12 mouse cellular contexts compared by ENCODE assay signal in genomic region chr7:73614341-73614740, GRCm38 (mm10).
A peak's percentile ranks its signal among the peaks of the same experiment; 100 is the strongest.
DNase-seq lines count a peak whose midpoint lies in the region; ATAC-seq lines count a peak whose summit lies in the region.
"Had no signal": no experiment of that assay in that cellular context is flagged by ENCODE, and none has a peak within 500 bp of the region (broad histone marks: within the 10 kb centered on the region; RNA-seq: fewer than 3 reads in every experiment).

No protein-coding gene starts in this region.

- peaks cover 31% of the 10 kb centered on the region for H3K4me1 ChIP-seq in heart, embryonic 15.5 days (replicated peaks)
- H3K4me1 ChIP-seq in heart, embryonic 10.5 days: peaks cover 13% of the 10 kb centered on the region
- peaks cover 29% of the 10 kb centered on the region for H3K4me1 ChIP-seq in midbrain, embryonic 12.5 days
- peaks cover 27% of the 10 kb centered on the region for H3K4me1 ChIP-seq in midbrain, embryonic 11.5 days (ENCODE audit: control insufficient read depth, insufficient read depth, low read length)
- peaks cover 27% of the 10 kb centered on the region for H3K4me1 ChIP-seq in forebrain, embryonic 16.5 days (replicated peaks; ENCODE audit: control insufficient read depth, insufficient read depth, low read length)
- H3K4me1 ChIP-seq in stomach, embryonic 14.5 days (ENCODE audit: control insufficient read depth, insufficient read depth, low read length): peaks cover 16% of the 10 kb centered on the region

- 74% methylated on average over 4 of the region's 4 CpGs for WGBS in heart, embryonic 15.5 days
- 88% methylated on average over 4 of the region's 4 CpGs for whole genome bisulfite sequencing in heart, embryonic 10.5 days
- 93% methylated on average over 4 of the region's 4 CpGs for WGBS in midbrain, embryonic 12.5 days
- WGBS in midbrain, embryonic 11.5 days: 93% methylated on average over 4 of the region's 4 CpGs
- WGBS in forebrain, embryonic 16.5 days: 29% methylated on average over 4 of the region's 4 CpGs
- 88% methylated on average over 4 of the region's 4 CpGs for WGBS in stomach, embryonic 14.5 days

- no peak for DNase-seq in heart, embryonic 10.5 days (ENCODE audit: low spot score)
- no peak for DNase-seq in midbrain, embryonic 11.5 days (ENCODE audit: low spot score, missing footprints)
- DNase-seq in adrenal gland, postnatal 4 days (ENCODE audit: low spot score in 2 of 2): no peak
- DNase-seq in kidney, postnatal 4 days: no peak
- DNase-seq: kidney, adult 8-10 months; lung, adult 2 months; right cerebral cortex, postnatal 4 days; thymus, adult 2 months had no signal

- H3K27ac ChIP-seq in heart, embryonic 15.5 days: peak overlapping the region; percentile 11; the same call in 1 of the 2 replicates
- no peak overlapping the region for H3K27ac ChIP-seq in heart, embryonic 10.5 days
- peak overlapping the region; percentile 46; the same call in 1 of the 2 replicates for H3K27ac ChIP-seq in midbrain, embryonic 12.5 days (replicated peaks)
- H3K27ac ChIP-seq in midbrain, embryonic 11.5 days (ENCODE audit: low read depth, low read length): no peak overlapping the region
- H3K27ac ChIP-seq in forebrain, embryonic 16.5 days (ENCODE audit: low read length): peak overlapping the region; percentile 100
- H3K27ac ChIP-seq in stomach, embryonic 14.5 days (ENCODE audit: low read length): peak overlapping the region; percentile 73; the same call in 1 of the 2 replicates

- ATAC-seq in heart, embryonic 15.5 days (replicated peaks; ENCODE audit: insufficient number of reproducible peaks, insufficient read depth, low FRiP score, low read depth): no peak
- no peak for ATAC-seq in midbrain, embryonic 12.5 days (ENCODE audit: low FRiP score, low read depth)
- no peak for ATAC-seq in midbrain, embryonic 11.5 days (ENCODE audit: low FRiP score)
- no peak for ATAC-seq in forebrain, embryonic 16.5 days
- ATAC-seq in stomach, embryonic 14.5 days (ENCODE audit: insufficient number of reproducible peaks, insufficient read depth, low FRiP score, low read depth): no peak

- H3K27me3 ChIP-seq in heart, embryonic 15.5 days: no peaks in the 10 kb centered on the region
- no peaks in the 10 kb centered on the region for H3K27me3 ChIP-seq in heart, embryonic 10.5 days (ENCODE audit: insufficient read depth, poor library complexity, severe bottlenecking)
- no peaks in the 10 kb centered on the region for H3K27me3 ChIP-seq in midbrain, embryonic 12.5 days
- H3K27me3 ChIP-seq in midbrain, embryonic 11.5 days (ENCODE audit: control insufficient read depth, insufficient read depth, low read length): no peaks in the 10 kb centered on the region
- H3K27me3 ChIP-seq in forebrain, embryonic 16.5 days (replicated peaks; ENCODE audit: control insufficient read depth, insufficient read depth, low read length): no peaks in the 10 kb centered on the region
- H3K27me3 ChIP-seq in stomach, embryonic 14.5 days (ENCODE audit: control insufficient read depth, insufficient read depth, low read length): no peaks in the 10 kb centered on the region

- H3K9ac ChIP-seq in heart, embryonic 15.5 days: no peak overlapping the region
- H3K9ac ChIP-seq in midbrain, embryonic 12.5 days (replicated peaks): no peak overlapping the region
- H3K9ac ChIP-seq in midbrain, embryonic 11.5 days (ENCODE audit: low read length): no peak overlapping the region
- peak overlapping the region; percentile 44 for H3K9ac ChIP-seq in forebrain, embryonic 16.5 days (replicated peaks; ENCODE audit: low read depth, low read length)
- H3K9ac ChIP-seq in stomach, embryonic 14.5 days (replicated peaks; ENCODE audit: low read depth, low read length): no peak overlapping the region

- no peak overlapping the region for H3K4me2 ChIP-seq in heart, embryonic 15.5 days
- H3K4me2 ChIP-seq in midbrain, embryonic 12.5 days (replicated peaks): no peak overlapping the region
- H3K4me2 ChIP-seq in midbrain, embryonic 11.5 days: no peak overlapping the region
- H3K4me2 ChIP-seq in forebrain, embryonic 16.5 days (ENCODE audit: low read length): peak overlapping the region; percentile 44
- H3K4me2 ChIP-seq in stomach, embryonic 14.5 days (replicated peaks; ENCODE audit: low read depth, low read length): no peak overlapping the region

- H3K9me3 ChIP-seq in heart, embryonic 15.5 days (replicated peaks): no peaks in the 10 kb centered on the region
- no peaks in the 10 kb centered on the region for H3K9me3 ChIP-seq in heart, embryonic 10.5 days
- H3K9me3 ChIP-seq in midbrain, embryonic 12.5 days: no peaks in the 10 kb centered on the region
- no peaks in the 10 kb centered on the region for H3K9me3 ChIP-seq in midbrain, embryonic 11.5 days (ENCODE audit: control insufficient read depth, low read length)
- H3K9me3 ChIP-seq in forebrain, embryonic 16.5 days (ENCODE audit: control insufficient read depth, low read length): no peaks in the 10 kb centered on the region
- H3K9me3 ChIP-seq in stomach, embryonic 14.5 days (ENCODE audit: control insufficient read depth, low read depth, low read length): no peaks in the 10 kb centered on the region

- H3K36me3 ChIP-seq in heart, embryonic 15.5 days: no peaks in the 10 kb centered on the region
- no peaks in the 10 kb centered on the region for H3K36me3 ChIP-seq in heart, embryonic 10.5 days
- no peaks in the 10 kb centered on the region for H3K36me3 ChIP-seq in midbrain, embryonic 12.5 days
- H3K36me3 ChIP-seq in midbrain, embryonic 11.5 days (ENCODE audit: control insufficient read depth, insufficient read depth, low read length): no peaks in the 10 kb centered on the region
- no peaks in the 10 kb centered on the region for H3K36me3 ChIP-seq in forebrain, embryonic 16.5 days (ENCODE audit: control insufficient read depth, insufficient read depth)
- H3K36me3 ChIP-seq in stomach, embryonic 14.5 days (ENCODE audit: control insufficient read depth, insufficient read depth, low read length): no peaks in the 10 kb centered on the region

- H3K4me3 ChIP-seq in heart, embryonic 15.5 days: no peak overlapping the region
- no peak overlapping the region for H3K4me3 ChIP-seq in heart, embryonic 10.5 days
- no peak overlapping the region for H3K4me3 ChIP-seq in midbrain, embryonic 12.5 days
- H3K4me3 ChIP-seq in midbrain, embryonic 11.5 days (ENCODE audit: low read depth, low read length): no peak overlapping the region
- H3K4me3 ChIP-seq in forebrain, embryonic 16.5 days (replicated peaks; ENCODE audit: low read length): peak overlapping the region; percentile 3; the same call in 1 of the 2 replicates
- H3K4me3 ChIP-seq in stomach, embryonic 14.5 days (ENCODE audit: low read depth, low read length): no peak overlapping the region

Comparison
In these comparisons a context has a peak if more than half of its experiments do, and no peak if none do; other contexts are left out.
1. H3K27ac ChIP-seq: peak in heart, embryonic 15.5 days (single experiment), midbrain, embryonic 12.5 days (single experiment), forebrain, embryonic 16.5 days (single experiment) and stomach, embryonic 14.5 days (single experiment); none in heart, embryonic 10.5 days (single experiment) and midbrain, embryonic 11.5 days (single experiment).